Mouse (Mus musculus): ENCODE data around the gene Frmd4a. TPM values are rescaled to one million over a fixed set of nuclear protein-coding genes. Genes with fewer than 3 reads are reported as not detected.

Frmd4a gene
- polyA plus RNA-seq, 1 experiment from 2014 or later = 13.7 TPM

DNA sequence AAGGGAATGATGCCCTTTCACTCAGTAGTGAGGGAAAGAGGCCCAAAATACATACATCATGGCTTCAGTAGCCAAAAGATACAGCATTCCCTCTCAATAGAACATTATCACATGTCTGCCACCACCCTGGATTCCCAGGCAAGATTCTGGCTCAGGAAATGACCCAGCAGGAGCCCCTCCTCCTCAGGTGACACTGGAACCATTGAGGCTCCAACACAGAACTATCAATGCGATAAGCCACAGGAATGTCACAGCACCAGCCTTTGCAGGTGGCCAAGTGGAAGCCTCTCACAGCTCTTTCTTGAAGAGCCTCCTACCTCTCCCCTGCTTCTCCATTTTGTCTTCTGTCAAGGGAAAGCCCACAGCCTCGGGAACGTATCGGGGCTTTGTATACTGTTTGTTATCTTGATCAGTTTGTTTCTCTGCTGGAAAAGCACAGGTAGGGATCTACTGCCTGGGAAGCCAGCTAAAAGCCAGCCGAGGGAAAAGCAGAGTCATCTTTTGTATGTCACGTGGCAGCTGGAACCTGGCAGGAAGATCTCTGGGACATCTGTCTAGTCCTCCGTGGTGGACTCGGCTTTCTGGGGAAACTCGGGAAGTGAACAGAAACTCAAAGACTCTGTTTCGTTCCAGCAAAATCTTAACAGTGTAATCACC is 491.6 kb downstream of the Frmd4a start:
- ATAC-seq = peak; percentile 25
- Histone ChIP-seq H3K4me1 (ENCODE audit: control insufficient read depth, insufficient read depth, low read length) (peaks cover 28% of the 10 kb centered on the region), H3K4me3 (ENCODE audit: low read length) (no peak overlapping the region), H3K9ac (ENCODE audit: low read depth, low read length) (no peak overlapping the region), H3K4me2 (ENCODE audit: low read depth, low read length) (peak overlapping the region; percentile 22), H3K27me3 (replicated peaks; ENCODE audit: control insufficient read depth, insufficient read depth, low read length) (no peaks in the 10 kb centered on the region), H3K27ac (ENCODE audit: low read length) (peak overlapping the region; percentile 82), H3K36me3 (ENCODE audit: control insufficient read depth, insufficient read depth, low read length) (no peaks in the 10 kb centered on the region), H3K9me3 (ENCODE audit: control insufficient read depth, low read length) (no peaks in the 10 kb centered on the region)
- 44% methylated on average over 10 of the region's 10 CpGs for WGBS

- H3K27ac ChIP-seq (ENCODE audit: low read length) = peak overlapping the region; percentile 82
- peak; percentile 74 for ATAC-seq
- H3K36me3 ChIP-seq (ENCODE audit: control insufficient read depth, insufficient read depth, low read length) = no peaks in the 10 kb centered on the region
- H3K4me2 ChIP-seq (ENCODE audit: low read depth, low read length) = peak overlapping the region; percentile 37
- 27% methylated on average over 5 of the region's 5 CpGs for WGBS
- H3K9me3 ChIP-seq (ENCODE audit: control insufficient read depth, low read length) = no peaks in the 10 kb centered on the region
- H3K4me3 ChIP-seq (ENCODE audit: low read length) = peak overlapping the region; percentile 14; the same call in 1 of the 2 replicates
- H3K9ac ChIP-seq (ENCODE audit: low read depth, low read length) = peak overlapping the region; percentile 1; the same call in 1 of the 2 replicates
- H3K4me1 ChIP-seq (ENCODE audit: control insufficient read depth, insufficient read depth, low read length) = peaks cover 28% of the 10 kb centered on the region
- no peaks in the 10 kb centered on the region for H3K27me3 ChIP-seq (replicated peaks; ENCODE audit: control insufficient read depth, insufficient read depth, low read length)
Measured at GRCm38 (mm10) chr2:4509739-4510138, 492.2 kb downstream of the Frmd4a start.

- 41% methylated on average over 11 of the region's 11 CpGs for WGBS
- Histone ChIP-seq H3K9ac (ENCODE audit: low read depth, low read length) (peak overlapping the region; percentile 1; the same call in 1 of the 2 replicates), H3K4me2 (ENCODE audit: low read depth, low read length) (peak overlapping the region; percentile 37)
Measured at GRCm38 (mm10) chr2:4510208-4511079, 492.9 kb downstream of the Frmd4a start.

GRCm38 (mm10) chr2:4511080-4511386 is 493.5 kb downstream of the Frmd4a start:
- H3K9me3 ChIP-seq (ENCODE audit: control insufficient read depth, low read length) = no peaks in the 10 kb centered on the region
- H3K4me2 ChIP-seq (ENCODE audit: low read depth, low read length) = no peak overlapping the region
- no peak overlapping the region for H3K9ac ChIP-seq (ENCODE audit: low read depth, low read length)
- WGBS = 84% methylated on average over 2 of the region's 2 CpGs
- H3K36me3 ChIP-seq (ENCODE audit: control insufficient read depth, insufficient read depth, low read length) = no peaks in the 10 kb centered on the region
- H3K27me3 ChIP-seq (replicated peaks; ENCODE audit: control insufficient read depth, insufficient read depth, low read length) = no peaks in the 10 kb centered on the region
- ATAC-seq = no peak
- H3K4me3 ChIP-seq (ENCODE audit: low read length) = no peak overlapping the region
- peaks cover 29% of the 10 kb centered on the region for H3K4me1 ChIP-seq (ENCODE audit: control insufficient read depth, insufficient read depth, low read length)
- peak overlapping the region; percentile 33 for H3K27ac ChIP-seq (ENCODE audit: low read length)

More at GRCm38 (mm10) chr2:4510208-4511079, 492.9 kb downstream of the Frmd4a start:
- H3K4me1 ChIP-seq (ENCODE audit: control insufficient read depth, insufficient read depth, low read length) = peaks cover 28% of the 10 kb centered on the region
- no peaks in the 10 kb centered on the region for H3K9me3 ChIP-seq (ENCODE audit: control insufficient read depth, low read length)
- H3K36me3 ChIP-seq (ENCODE audit: control insufficient read depth, insufficient read depth, low read length) = no peaks in the 10 kb centered on the region
- peak overlapping the region; percentile 14; the same call in 1 of the 2 replicates for H3K4me3 ChIP-seq (ENCODE audit: low read length)
- ATAC-seq = peak; percentile 87
- H3K27me3 ChIP-seq (replicated peaks; ENCODE audit: control insufficient read depth, insufficient read depth, low read length) = no peaks in the 10 kb centered on the region
- peak overlapping the region; percentile 82 for H3K27ac ChIP-seq (ENCODE audit: low read length)

DNA sequence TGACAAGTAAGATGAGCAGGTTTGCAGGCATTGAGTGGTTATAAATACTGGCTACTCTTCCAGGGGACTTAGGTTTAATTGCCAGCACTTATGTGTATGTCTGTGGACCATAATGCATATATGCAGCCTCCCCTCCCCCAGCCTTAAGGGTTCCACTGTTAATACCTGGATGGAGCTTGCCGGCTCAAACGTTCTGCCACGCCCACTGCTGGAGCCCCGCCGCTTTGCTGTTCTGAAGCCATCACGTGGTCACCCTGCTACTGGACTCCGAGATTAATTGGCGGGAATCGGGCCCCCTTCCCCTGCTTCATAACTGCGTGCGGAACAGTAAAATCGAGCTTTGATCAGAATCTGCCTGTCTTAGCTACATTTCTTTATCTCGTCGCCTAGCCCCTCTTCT is 495.1 kb downstream of the Frmd4a start:
- 45% methylated on average over 14 of the region's 14 CpGs for WGBS
- H3K9me3 ChIP-seq (ENCODE audit: control insufficient read depth, low read length) = no peaks in the 10 kb centered on the region
- ATAC-seq = no peak
- H3K4me1 ChIP-seq (ENCODE audit: control insufficient read depth, insufficient read depth, low read length) = peaks cover 42% of the 10 kb centered on the region
- no peak overlapping the region for H3K27ac ChIP-seq (ENCODE audit: low read length)
- H3K27me3 ChIP-seq (replicated peaks; ENCODE audit: control insufficient read depth, insufficient read depth, low read length) = no peaks in the 10 kb centered on the region
- H3K36me3 ChIP-seq (ENCODE audit: control insufficient read depth, insufficient read depth, low read length) = no peaks in the 10 kb centered on the region
- no peak overlapping the region for H3K9ac ChIP-seq (ENCODE audit: low read depth, low read length)
- no peak overlapping the region for H3K4me3 ChIP-seq (ENCODE audit: low read length)
- no peak overlapping the region for H3K4me2 ChIP-seq (ENCODE audit: low read depth, low read length)

- WGBS = 87% methylated on average over 2 of the region's 3 CpGs
- H3K27ac ChIP-seq (ENCODE audit: low read length) = 0 out of 2 replicates have a peak overlapping the region, but pooled peaks have one; percentile 24
- ATAC-seq = no peak
Measured at GRCm38 (mm10) chr2:4515910-4516309, 498.4 kb downstream of the Frmd4a start.

DNA sequence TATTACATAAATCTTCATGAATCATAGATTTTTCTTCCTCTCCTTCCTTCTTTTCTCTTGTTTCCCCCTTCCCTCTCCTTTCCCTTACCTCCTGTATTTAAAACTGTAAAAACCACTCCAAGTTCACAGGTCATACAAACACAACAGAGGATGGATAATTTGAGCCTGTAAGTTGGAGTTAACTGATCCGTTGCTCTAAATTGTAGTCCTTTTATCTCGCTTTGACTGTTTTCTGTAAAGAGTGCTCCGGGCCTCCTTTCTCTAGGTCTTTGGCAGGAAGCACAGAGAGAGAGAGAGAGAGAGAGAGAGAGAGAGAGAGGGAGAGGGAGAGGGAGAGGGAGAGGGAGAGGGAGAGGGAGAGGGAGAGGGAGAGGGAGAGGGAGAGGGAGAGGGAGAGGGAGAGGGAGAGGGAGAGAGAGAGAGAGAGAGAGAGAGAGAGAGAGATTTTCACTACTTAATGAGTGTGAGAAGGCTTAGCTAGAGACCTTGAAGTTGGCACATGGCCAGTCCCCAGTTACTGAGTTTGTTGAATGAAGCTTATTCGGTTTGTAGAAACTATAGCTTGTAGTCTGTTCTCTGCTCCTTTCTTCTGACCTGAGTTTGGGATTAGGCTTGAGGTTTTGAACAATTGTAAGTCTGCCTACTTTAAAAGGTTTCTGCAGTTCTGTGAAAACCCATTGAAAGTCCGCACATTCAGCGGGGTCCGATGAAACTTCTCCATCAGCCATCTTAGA is 499.5 kb downstream of the Frmd4a start:
- peak overlapping the region; percentile 20; the same call in 1 of the 2 replicates for H3K4me2 ChIP-seq (ENCODE audit: low read depth, low read length)
- peak; percentile 58 for ATAC-seq
- peak overlapping the region; percentile 76 for H3K27ac ChIP-seq (ENCODE audit: low read length)

More at GRCm38 (mm10) chr2:4515910-4516309, 498.4 kb downstream of the Frmd4a start:
- no peak overlapping the region for H3K9ac ChIP-seq (ENCODE audit: low read depth, low read length)
- H3K27me3 ChIP-seq (replicated peaks; ENCODE audit: control insufficient read depth, insufficient read depth, low read length) = no peaks in the 10 kb centered on the region
- no peaks in the 10 kb centered on the region for H3K9me3 ChIP-seq (ENCODE audit: control insufficient read depth, low read length)
- no peak overlapping the region for H3K4me2 ChIP-seq (ENCODE audit: low read depth, low read length)
- H3K4me1 ChIP-seq (ENCODE audit: control insufficient read depth, insufficient read depth, low read length) = peaks cover 24% of the 10 kb centered on the region
- no peak overlapping the region for H3K4me3 ChIP-seq (ENCODE audit: low read length)
- no peaks in the 10 kb centered on the region for H3K36me3 ChIP-seq (ENCODE audit: control insufficient read depth, insufficient read depth, low read length)

DNA sequence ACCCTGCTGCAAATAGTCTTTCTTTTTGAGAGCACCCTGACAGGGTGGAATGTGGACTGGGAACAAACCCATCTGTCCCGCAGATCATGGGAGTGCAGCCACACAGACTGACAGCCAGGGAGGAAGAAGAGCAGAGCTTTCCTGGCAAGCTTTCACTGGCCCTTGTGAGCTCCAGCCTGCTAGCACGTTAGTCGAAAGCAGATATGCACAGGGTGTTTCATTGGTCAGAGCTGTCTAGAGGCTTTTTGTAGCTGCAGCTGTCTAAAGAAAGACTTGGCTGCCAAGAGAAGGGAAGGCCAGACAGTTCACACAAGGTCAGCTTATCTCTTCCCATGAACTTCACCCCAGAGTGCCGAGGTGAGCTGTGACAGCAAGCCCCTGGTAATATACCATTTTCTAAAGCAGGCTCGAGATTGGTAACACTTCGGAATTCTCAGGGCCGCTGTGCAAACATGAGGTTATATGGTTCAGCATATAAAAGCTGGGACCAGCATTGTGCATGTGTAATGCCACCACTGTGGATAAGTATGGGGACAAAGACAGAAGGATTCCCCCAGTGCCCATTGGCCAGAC is 500.1 kb downstream of the Frmd4a start:
- peaks cover 19% of the 10 kb centered on the region for H3K4me1 ChIP-seq (ENCODE audit: control insufficient read depth, insufficient read depth, low read length)
- 19% methylated on average over 7 of the region's 7 CpGs for WGBS
- H3K4me2 ChIP-seq (ENCODE audit: low read depth, low read length) = peak overlapping the region; percentile 20; the same call in 1 of the 2 replicates
- H3K27me3 ChIP-seq (replicated peaks; ENCODE audit: control insufficient read depth, insufficient read depth, low read length) = no peaks in the 10 kb centered on the region
- H3K4me3 ChIP-seq (ENCODE audit: low read length) = no peak overlapping the region
- no peak overlapping the region for H3K9ac ChIP-seq (ENCODE audit: low read depth, low read length)
- peak overlapping the region; percentile 76 for H3K27ac ChIP-seq (ENCODE audit: low read length)
- ATAC-seq = peak; percentile 91
- H3K9me3 ChIP-seq (ENCODE audit: control insufficient read depth, low read length) = no peaks in the 10 kb centered on the region
- no peaks in the 10 kb centered on the region for H3K36me3 ChIP-seq (ENCODE audit: control insufficient read depth, insufficient read depth, low read length)

More for the DNA sequence above, 499.5 kb downstream of the Frmd4a start:
- no peak overlapping the region for H3K9ac ChIP-seq (ENCODE audit: low read depth, low read length)
- no peaks in the 10 kb centered on the region for H3K9me3 ChIP-seq (ENCODE audit: control insufficient read depth, low read length)
- H3K36me3 ChIP-seq (ENCODE audit: control insufficient read depth, insufficient read depth, low read length) = no peaks in the 10 kb centered on the region
- WGBS = 31% methylated on average over 7 of the region's 7 CpGs
- H3K4me3 ChIP-seq (ENCODE audit: low read length) = no peak overlapping the region
- no peaks in the 10 kb centered on the region for H3K27me3 ChIP-seq (replicated peaks; ENCODE audit: control insufficient read depth, insufficient read depth, low read length)
- H3K4me1 ChIP-seq (ENCODE audit: control insufficient read depth, insufficient read depth, low read length) = peaks cover 24% of the 10 kb centered on the region

DNA sequence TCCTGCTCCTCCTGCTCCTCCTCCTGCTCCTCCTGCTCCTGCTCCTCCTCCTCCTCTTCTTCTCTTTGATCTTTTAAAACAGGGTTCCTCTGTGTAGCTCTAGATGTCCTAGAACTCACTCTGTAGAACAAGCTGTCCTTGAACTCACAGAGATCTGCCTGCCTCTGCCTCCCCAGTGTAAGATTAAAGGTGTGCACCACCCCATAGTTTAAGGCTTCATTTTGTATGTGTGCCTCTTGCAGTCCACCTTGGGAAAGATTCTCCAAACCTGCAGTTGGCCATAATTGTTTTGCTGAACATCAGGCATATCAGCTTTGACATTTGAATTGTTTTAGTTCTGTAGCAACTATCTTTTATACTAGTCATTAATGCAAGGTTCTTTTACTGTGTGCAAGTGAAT is 501.0 kb downstream of the Frmd4a start:
- H3K27ac ChIP-seq (ENCODE audit: low read length) = no peak overlapping the region
- no peak for ATAC-seq
- no peak overlapping the region for H3K9ac ChIP-seq (ENCODE audit: low read depth, low read length)
- H3K4me1 ChIP-seq (ENCODE audit: control insufficient read depth, insufficient read depth, low read length) = peaks cover 18% of the 10 kb centered on the region
- H3K4me3 ChIP-seq (ENCODE audit: low read length) = no peak overlapping the region
- no peaks in the 10 kb centered on the region for H3K9me3 ChIP-seq (ENCODE audit: control insufficient read depth, low read length)
- no peaks in the 10 kb centered on the region for H3K27me3 ChIP-seq (replicated peaks; ENCODE audit: control insufficient read depth, insufficient read depth, low read length)
- no peak overlapping the region for H3K4me2 ChIP-seq (ENCODE audit: low read depth, low read length)
- H3K36me3 ChIP-seq (ENCODE audit: control insufficient read depth, insufficient read depth, low read length) = no peaks in the 10 kb centered on the region

Data from intestine, embryonic 16.5 days (tissue).